Mouse (Mus musculus): ENCODE data around the gene Sh3bp5. TPM values are rescaled to one million over a fixed set of nuclear protein-coding genes. Genes with fewer than 3 reads are reported as not detected.

Sh3bp5 gene
- polyA plus RNA-seq, 1 experiment from 2014 or later, result 20.6 TPM

- no peak overlapping the region for H3K27ac ChIP-seq
- H3K9me3 ChIP-seq, result no peaks in the 10 kb centered on the region
- H3K4me3 ChIP-seq (replicated peaks), result peak overlapping the region; percentile 31; the same call in 1 of the 2 replicates
- no peaks in the 10 kb centered on the region for H3K27me3 ChIP-seq (replicated peaks)
- H3K4me1 ChIP-seq (replicated peaks), result no peaks in the 10 kb centered on the region
- WGBS, result 84% methylated on average over 4 of the region's 4 CpGs
- ATAC-seq, result no peak
- no peaks in the 10 kb centered on the region for H3K36me3 ChIP-seq
- H3K9ac ChIP-seq, result no peak overlapping the region
- H3K4me2 ChIP-seq (replicated peaks), result peak overlapping the region; percentile 73
These were observed 112.7 kb downstream of the Sh3bp5 start for GRCm38 (mm10) chr14:31323189-31323588.

- ATAC-seq, result no peak
- WGBS, result 83% methylated on average over 3 of the region's 3 CpGs
- Histone ChIP-seq H3K27ac (no peak overlapping the region), H3K9me3 (no peaks in the 10 kb centered on the region), H3K9ac (no peak overlapping the region), H3K36me3 (no peaks in the 10 kb centered on the region), H3K27me3 (replicated peaks) (no peaks in the 10 kb centered on the region), H3K4me3 (replicated peaks) (no peak overlapping the region), H3K4me2 (replicated peaks) (no peak overlapping the region), H3K4me1 (replicated peaks) (no peaks in the 10 kb centered on the region)
These were observed 113.7 kb downstream of the Sh3bp5 start for GRCm38 (mm10) chr14:31322191-31322590.

- H3K4me2 ChIP-seq (replicated peaks), result no peak overlapping the region
- WGBS, result 89% methylated on average over 11 of the region's 11 CpGs
These were observed 114.7 kb downstream of the Sh3bp5 start for GRCm38 (mm10) chr14:31321181-31321580.

GRCm38 (mm10) chr14:31319546-31319945 lies 116.3 kb downstream of the Sh3bp5 start:
- no peaks in the 10 kb centered on the region for H3K36me3 ChIP-seq
- H3K9me3 ChIP-seq, result no peaks in the 10 kb centered on the region
- WGBS, result 82% methylated on average over 10 of the region's 10 CpGs
- no peak overlapping the region for H3K4me3 ChIP-seq (replicated peaks)
- no peak overlapping the region for H3K4me2 ChIP-seq (replicated peaks)
- no peak for ATAC-seq
- no peaks in the 10 kb centered on the region for H3K27me3 ChIP-seq (replicated peaks)
- no peak overlapping the region for H3K9ac ChIP-seq
- H3K4me1 ChIP-seq (replicated peaks), result no peaks in the 10 kb centered on the region
- no peak overlapping the region for H3K27ac ChIP-seq

More at GRCm38 (mm10) chr14:31321181-31321580, 114.7 kb downstream of the Sh3bp5 start:
- no peaks in the 10 kb centered on the region for H3K36me3 ChIP-seq
- H3K9ac ChIP-seq, result no peak overlapping the region
- H3K4me1 ChIP-seq (replicated peaks), result no peaks in the 10 kb centered on the region
- ATAC-seq, result no peak
- H3K4me3 ChIP-seq (replicated peaks), result no peak overlapping the region
- no peak overlapping the region for H3K27ac ChIP-seq
- no peaks in the 10 kb centered on the region for H3K9me3 ChIP-seq
- no peaks in the 10 kb centered on the region for H3K27me3 ChIP-seq (replicated peaks)

GRCm38 (mm10) chr14:31317754-31318153 lies 118.1 kb downstream of the Sh3bp5 start:
- H3K9ac ChIP-seq, result no peak overlapping the region
- H3K27ac ChIP-seq, result no peak overlapping the region
- no peak for ATAC-seq
- 77% methylated on average over 3 of the region's 3 CpGs for WGBS
- no peak overlapping the region for H3K4me3 ChIP-seq (replicated peaks)
- H3K4me2 ChIP-seq (replicated peaks), result no peak overlapping the region
- H3K4me1 ChIP-seq (replicated peaks), result no peaks in the 10 kb centered on the region
- no peaks in the 10 kb centered on the region for H3K36me3 ChIP-seq
- no peaks in the 10 kb centered on the region for H3K9me3 ChIP-seq
- no peaks in the 10 kb centered on the region for H3K27me3 ChIP-seq (replicated peaks)

- no peaks in the 10 kb centered on the region for H3K9me3 ChIP-seq
- H3K9ac ChIP-seq, result no peak overlapping the region
- H3K36me3 ChIP-seq, result no peaks in the 10 kb centered on the region
- H3K4me3 ChIP-seq (replicated peaks), result no peak overlapping the region
- H3K4me1 ChIP-seq (replicated peaks), result no peaks in the 10 kb centered on the region
- ATAC-seq, result no peak
- no peak overlapping the region for H3K27ac ChIP-seq
- no peaks in the 10 kb centered on the region for H3K27me3 ChIP-seq (replicated peaks)
- 64% methylated on average over 12 of the region's 12 CpGs for WGBS
- no peak overlapping the region for H3K4me2 ChIP-seq (replicated peaks)
These were observed 119.3 kb downstream of the Sh3bp5 start for GRCm38 (mm10) chr14:31316613-31317012.

GRCm38 (mm10) chr14:31313192-31313591 lies 122.7 kb downstream of the Sh3bp5 start:
- ATAC-seq, result no peak
- 68% methylated on average over 3 of the region's 3 CpGs for WGBS
- no peaks in the 10 kb centered on the region for H3K4me1 ChIP-seq (replicated peaks)
- H3K27me3 ChIP-seq (replicated peaks), result no peaks in the 10 kb centered on the region
- H3K9ac ChIP-seq, result no peak overlapping the region
- no peaks in the 10 kb centered on the region for H3K36me3 ChIP-seq
- no peak overlapping the region for H3K27ac ChIP-seq
- H3K4me2 ChIP-seq (replicated peaks), result no peak overlapping the region
- no peak overlapping the region for H3K4me3 ChIP-seq (replicated peaks)
- no peaks in the 10 kb centered on the region for H3K9me3 ChIP-seq

Other genes starting within 250 kb of the Sh3bp5 start
- 3.3 and 6.4 TPM in 2 replicates for gene Tnnc1, start 227.8 kb downstream of the Sh3bp5 start, polyA plus RNA-seq (2015; fragmentation: Nextera tagmentation; extraction: Ambion mirVana)
- 280 and 297 TPM in 2 replicates for gene Nisch, start 219.1 kb downstream of the Sh3bp5 start, polyA plus RNA-seq (2015; fragmentation: Nextera tagmentation; extraction: Ambion mirVana)
- 0.91 and 0.96 TPM in 2 replicates for gene Sema3g, start 218.2 kb downstream of the Sh3bp5 start, polyA plus RNA-seq (2015; fragmentation: Nextera tagmentation; extraction: Ambion mirVana)
- 10.6 and 11.9 TPM in 2 replicates for gene Phf7, start 184.8 kb downstream of the Sh3bp5 start, polyA plus RNA-seq (2015; fragmentation: Nextera tagmentation; extraction: Ambion mirVana)
- 64.0 and 65.3 TPM in 2 replicates for gene Bap1, start 184.6 kb downstream of the Sh3bp5 start, polyA plus RNA-seq (2015; fragmentation: Nextera tagmentation; extraction: Ambion mirVana)
- gene Dnah1, start 112.2 kb downstream of the Sh3bp5 start, polyA plus RNA-seq (2015; fragmentation: Nextera tagmentation; extraction: Ambion mirVana), result 3.6 and 3.7 TPM in 2 replicates
- gene Capn7, start 99.4 kb downstream of the Sh3bp5 start, polyA plus RNA-seq (2015; fragmentation: Nextera tagmentation; extraction: Ambion mirVana), result 34.9 and 36.5 TPM in 2 replicates
- gene Eaf1, start 58.3 kb upstream of the Sh3bp5 start, polyA plus RNA-seq (2015; fragmentation: Nextera tagmentation; extraction: Ambion mirVana), result 19.9 and 21.4 TPM in 2 replicates
- gene Mettl6, start 59.0 kb upstream of the Sh3bp5 start, polyA plus RNA-seq (2015; fragmentation: Nextera tagmentation; extraction: Ambion mirVana), result 52.9 and 54.1 TPM in 2 replicates
- 0.61 and 0.65 TPM in 2 replicates for gene Colq, start 155.3 kb upstream of the Sh3bp5 start, polyA plus RNA-seq (2015; fragmentation: Nextera tagmentation; extraction: Ambion mirVana)
- 1.3 TPM in 1 of 2 replicates, not detected in the other for gene Gm49387, start 204.8 kb upstream of the Sh3bp5 start, polyA plus RNA-seq (2015; fragmentation: Nextera tagmentation; extraction: Ambion mirVana)
- 27.6 TPM in 2 replicates for gene Btd, start 204.9 kb upstream of the Sh3bp5 start, polyA plus RNA-seq (2015; fragmentation: Nextera tagmentation; extraction: Ambion mirVana)
- 15.5 and 17.4 TPM in 2 replicates for gene Hacl1, start 205.2 kb upstream of the Sh3bp5 start, polyA plus RNA-seq (2015; fragmentation: Nextera tagmentation; extraction: Ambion mirVana)

Measured in intestine, embryonic 15.5 days (tissue).